Mouse (Mus musculus): ENCODE results near the gene Tnfsf13b.

The Tnfsf13b gene

GRCm38 (mm10) chr8:10049162-10049561 lies 42.9 kb downstream of the Tnfsf13b start:
- no peak for DNase-seq

GRCm38 (mm10) chr8:10051576-10051975 lies 45.3 kb downstream of the Tnfsf13b start:
- DNase-seq, result no peak

- peak; percentile 7 for DNase-seq
Measured at GRCm38 (mm10) chr8:10053571-10053990, 47.3 kb downstream of the Tnfsf13b start.

GRCm38 (mm10) chr8:10061001-10061400 lies 54.7 kb downstream of the Tnfsf13b start:
- DNase-seq, result no peak

DNA sequence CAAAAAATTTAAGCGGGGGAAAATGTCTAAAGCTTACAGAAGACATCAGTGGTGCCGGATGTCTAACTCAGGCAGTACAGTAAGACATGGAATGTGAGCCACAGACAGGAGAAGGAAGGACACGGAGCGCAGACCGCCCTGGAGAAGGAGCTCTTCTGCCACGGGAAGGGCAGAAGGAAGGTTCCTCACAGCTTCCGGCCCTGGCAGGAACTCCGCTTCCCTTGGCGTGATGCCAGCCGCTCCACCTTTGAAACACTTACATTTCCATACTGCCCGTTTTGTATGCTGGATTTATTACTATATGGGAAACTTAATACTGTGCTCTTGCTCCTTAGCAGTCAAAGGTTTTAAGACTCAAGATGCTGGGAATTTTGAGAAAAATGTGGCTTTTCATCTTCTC lies 60.6 kb downstream of the Tnfsf13b start:
- no peak for DNase-seq

- no peak for DNase-seq
Measured at GRCm38 (mm10) chr8:10067775-10068174, 61.5 kb downstream of the Tnfsf13b start.

DNA sequence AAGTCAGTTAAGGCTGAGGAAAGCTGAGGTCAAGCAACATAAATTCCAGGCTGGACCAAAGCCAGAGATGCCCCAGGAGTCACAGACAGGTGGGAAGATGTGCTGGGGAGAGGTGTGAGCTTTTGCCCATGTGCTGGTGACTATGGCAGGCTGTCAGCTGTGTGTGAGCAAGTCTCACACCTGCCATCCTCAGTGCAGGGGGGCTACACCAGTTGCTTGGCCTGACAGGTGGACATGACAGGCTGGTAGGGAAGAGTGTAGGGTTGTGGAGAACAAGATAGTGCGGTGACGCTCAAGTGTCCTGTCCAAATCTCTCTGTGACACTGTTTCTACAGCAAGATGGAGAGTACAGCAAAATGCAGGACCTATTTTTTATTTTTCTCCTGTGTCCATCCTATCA lies 66.1 kb downstream of the Tnfsf13b start:
- no peak for DNase-seq
